Mouse (Mus musculus): ENCODE measurements around the gene Veph1. TPM values are rescaled to one million over a fixed set of nuclear protein-coding genes. Genes with fewer than 3 reads are reported as not detected.

Veph1 gene
- polyA plus RNA-seq (2014; fragmentation: Nextera tagmentation; extraction: Ambion mirVana), result 4.4 and 4.9 TPM in 2 replicates

GRCm38 (mm10) chr3:66296545-66296944, at the start of gene Veph1:
Gene Veph1, minus strand, starts transcription at chr3:66296837.
- Histone ChIP-seq H3K4me1 (ENCODE audit: control insufficient read depth, insufficient read depth, low read length) (peaks cover 12% of the 10 kb centered on the region; the same call in 1 of the 2 replicates), H3K4me3 (ENCODE audit: low read depth, low read length) (no peak within 1 kb of the TSS), H3K9ac (ENCODE audit: low read length) (peak within 1 kb of the TSS; percentile 18; the same call in 1 of the 2 replicates), H3K27ac (ENCODE audit: low read depth, low read length) (no peak within 1 kb of the TSS), H3K4me2 (ENCODE audit: low read depth) (peak within 1 kb of the TSS; percentile 14), H3K9me3 (ENCODE audit: control insufficient read depth, low read length) (no peaks in the 10 kb centered on the region), H3K27me3 (ENCODE audit: control insufficient read depth, insufficient read depth, low read length) (no peaks in the 10 kb centered on the region), H3K36me3 (ENCODE audit: control insufficient read depth, insufficient read depth, low read length) (no peaks in the 10 kb centered on the region)
- WGBS, result 24% methylated on average over 11 of the region's 11 CpGs
- DNase-seq (ENCODE audit: low spot score), result peak; percentile 16
- ATAC-seq (ENCODE audit: insufficient read depth, low FRiP score, low TSS enrichment), result peak; percentile 54

GRCm38 (mm10) chr3:66340742-66341141, 44.1 kb upstream of the Veph1 start:
- H3K9me3 ChIP-seq (ENCODE audit: control insufficient read depth, low read length), result no peaks in the 10 kb centered on the region
- no peaks in the 10 kb centered on the region for H3K36me3 ChIP-seq (ENCODE audit: control insufficient read depth, insufficient read depth, low read length)
- DNase-seq (ENCODE audit: low spot score) (no peak), ATAC-seq (ENCODE audit: insufficient read depth, low FRiP score, low TSS enrichment) (no peak)
- H3K27me3 ChIP-seq (ENCODE audit: control insufficient read depth, insufficient read depth, low read length), result no peaks in the 10 kb centered on the region
- no peaks in the 10 kb centered on the region for H3K4me1 ChIP-seq (ENCODE audit: control insufficient read depth, insufficient read depth, low read length)
- H3K4me3 ChIP-seq (ENCODE audit: low read depth, low read length), result no peak overlapping the region
- WGBS, result 78% methylated on average over 2 of the region's 2 CpGs
- H3K9ac ChIP-seq (ENCODE audit: low read length), result no peak overlapping the region
- H3K27ac ChIP-seq (ENCODE audit: low read depth, low read length), result no peak overlapping the region
- no peak overlapping the region for H3K4me2 ChIP-seq (ENCODE audit: low read depth)

- whole genome bisulfite sequencing, result 88% methylated on average over 9 of the region's 9 CpGs
- Histone ChIP-seq H3K27me3 (ENCODE audit: control insufficient read depth, insufficient read depth, low read length) (no peaks in the 10 kb centered on the region), H3K9me3 (ENCODE audit: control insufficient read depth, low read length) (no peaks in the 10 kb centered on the region), H3K9ac (ENCODE audit: low read length) (no peak overlapping the region), H3K27ac (ENCODE audit: low read depth, low read length) (no peak overlapping the region), H3K4me3 (ENCODE audit: low read depth, low read length) (no peak overlapping the region), H3K36me3 (ENCODE audit: control insufficient read depth, insufficient read depth, low read length) (no peaks in the 10 kb centered on the region), H3K4me1 (ENCODE audit: control insufficient read depth, insufficient read depth, low read length) (no peaks in the 10 kb centered on the region), H3K4me2 (ENCODE audit: low read depth) (no peak overlapping the region)
- ATAC-seq (ENCODE audit: insufficient read depth, low FRiP score, low TSS enrichment) (no peak; the same call in 1 of the 2 replicates), DNase-seq (ENCODE audit: low spot score) (no peak)
These were observed 35.7 kb upstream of the Veph1 start for GRCm38 (mm10) chr3:66332401-66332729.

- Histone ChIP-seq H3K27ac (ENCODE audit: low read depth, low read length) (no peak overlapping the region), H3K4me2 (ENCODE audit: low read depth) (no peak overlapping the region), H3K9me3 (ENCODE audit: control insufficient read depth, low read length) (no peaks in the 10 kb centered on the region), H3K36me3 (ENCODE audit: control insufficient read depth, insufficient read depth, low read length) (no peaks in the 10 kb centered on the region), H3K27me3 (ENCODE audit: control insufficient read depth, insufficient read depth, low read length) (no peaks in the 10 kb centered on the region), H3K9ac (ENCODE audit: low read length) (no peak overlapping the region), H3K4me1 (ENCODE audit: control insufficient read depth, insufficient read depth, low read length) (no peaks in the 10 kb centered on the region), H3K4me3 (ENCODE audit: low read depth, low read length) (no peak overlapping the region)
- WGBS, result 59% methylated on average over 12 of the region's 12 CpGs
- DNase-seq (ENCODE audit: low spot score) (peak; percentile 71), ATAC-seq (ENCODE audit: insufficient read depth, low FRiP score, low TSS enrichment) (peak; percentile 70; the same call in 1 of the 2 replicates)
These were observed 35.2 kb upstream of the Veph1 start for GRCm38 (mm10) chr3:66331592-66332400.

- H3K27me3 ChIP-seq (ENCODE audit: control insufficient read depth, insufficient read depth, low read length), result no peaks in the 10 kb centered on the region
- H3K9me3 ChIP-seq (ENCODE audit: control insufficient read depth, low read length), result no peaks in the 10 kb centered on the region
- WGBS, result 88% methylated on average over 15 of the region's 15 CpGs
- H3K4me3 ChIP-seq (ENCODE audit: low read depth, low read length), result no peak overlapping the region
- ATAC-seq (ENCODE audit: insufficient read depth, low FRiP score, low TSS enrichment) (no peak), DNase-seq (ENCODE audit: low spot score) (no peak)
- no peaks in the 10 kb centered on the region for H3K36me3 ChIP-seq (ENCODE audit: control insufficient read depth, insufficient read depth, low read length)
- H3K27ac ChIP-seq (ENCODE audit: low read depth, low read length), result no peak overlapping the region
- H3K4me2 ChIP-seq (ENCODE audit: low read depth), result no peak overlapping the region
- H3K9ac ChIP-seq (ENCODE audit: low read length), result no peak overlapping the region
- no peaks in the 10 kb centered on the region for H3K4me1 ChIP-seq (ENCODE audit: control insufficient read depth, insufficient read depth, low read length)
These were observed 34.4 kb upstream of the Veph1 start for GRCm38 (mm10) chr3:66330896-66331579.

GRCm38 (mm10) chr3:66325962-66326834, 29.6 kb upstream of the Veph1 start:
- Histone ChIP-seq H3K4me2 (ENCODE audit: low read depth) (no peak overlapping the region), H3K9me3 (ENCODE audit: control insufficient read depth, low read length) (no peaks in the 10 kb centered on the region), H3K27ac (ENCODE audit: low read depth, low read length) (peak overlapping the region; percentile 88), H3K9ac (ENCODE audit: low read length) (no peak overlapping the region), H3K36me3 (ENCODE audit: control insufficient read depth, insufficient read depth, low read length) (no peaks in the 10 kb centered on the region), H3K4me3 (ENCODE audit: low read depth, low read length) (no peak overlapping the region), H3K4me1 (ENCODE audit: control insufficient read depth, insufficient read depth, low read length) (no peaks in the 10 kb centered on the region), H3K27me3 (ENCODE audit: control insufficient read depth, insufficient read depth, low read length) (no peaks in the 10 kb centered on the region)
- ATAC-seq (ENCODE audit: insufficient read depth, low FRiP score, low TSS enrichment), result peak; percentile 91
- DNase-seq (ENCODE audit: low spot score), result peak; percentile 51
- 65% methylated on average over 16 of the region's 16 CpGs for WGBS

- H3K36me3 ChIP-seq (ENCODE audit: control insufficient read depth, insufficient read depth, low read length), result no peaks in the 10 kb centered on the region
- no peak overlapping the region for H3K4me2 ChIP-seq (ENCODE audit: low read depth)
- H3K9ac ChIP-seq (ENCODE audit: low read length), result peak overlapping the region; percentile 26; the same call in 1 of the 2 replicates
- WGBS, result 40% methylated on average over 5 of the region's 5 CpGs
- no peaks in the 10 kb centered on the region for H3K27me3 ChIP-seq (ENCODE audit: control insufficient read depth, insufficient read depth, low read length)
- peak overlapping the region; percentile 88 for H3K27ac ChIP-seq (ENCODE audit: low read depth, low read length)
- ATAC-seq (ENCODE audit: insufficient read depth, low FRiP score, low TSS enrichment) (peak; percentile 93), DNase-seq (ENCODE audit: low spot score) (peak; percentile 68)
- H3K4me1 ChIP-seq (ENCODE audit: control insufficient read depth, insufficient read depth, low read length), result no peaks in the 10 kb centered on the region
- H3K4me3 ChIP-seq (ENCODE audit: low read depth, low read length), result no peak overlapping the region
- no peaks in the 10 kb centered on the region for H3K9me3 ChIP-seq (ENCODE audit: control insufficient read depth, low read length)
These were observed 28.9 kb upstream of the Veph1 start for GRCm38 (mm10) chr3:66325486-66325951.

Data from neural tube, embryonic 11.5 days (tissue).